ENCODE assay signal across 7 mouse cellular contexts in genomic region chr11:80287150-80287549, GRCm38 (mm10). TPM values are rescaled to one million over a fixed set of nuclear protein-coding genes. Genes with fewer than 3 reads are reported as not detected.
DNase-seq lines count a peak whose midpoint lies in the region; ATAC-seq and TF ChIP-seq lines count a peak whose summit lies in the region.

No protein-coding gene starts in this region.

- no peak for TF ChIP-seq EP300 in lung, postnatal 0 days (IDR thresholded peaks at IDR 0.05)

- H3K9ac ChIP-seq in lung, postnatal 0 days (replicated peaks; ENCODE audit: low read depth), result no peak overlapping the region

- peak; percentile 64 for DNase-seq in urinary bladder, postnatal 25 days (ENCODE audit: low spot score)
- no peak for DNase-seq in urinary bladder, postnatal 10 days (ENCODE audit: low spot score)
- DNase-seq in kidney, postnatal 25 days, result peak; percentile 64 to 81
- DNase-seq in lung, postnatal 0 days (ENCODE audit: low spot score), result peak; percentile 78
- peak; percentile 67 for DNase-seq in right cerebral cortex, postnatal 14 days

- H3K27me3 ChIP-seq in lung, postnatal 0 days (replicated peaks; ENCODE audit: insufficient read depth, low read length), result no peaks in the 10 kb centered on the region

- H3K4me1 ChIP-seq in bone marrow, adult 2 months (ENCODE audit: control insufficient read depth, insufficient read depth, low read length), result no peaks in the 10 kb centered on the region
- H3K4me1 ChIP-seq in lung, postnatal 0 days (ENCODE audit: insufficient read depth, low read depth, low read length), result no peaks in the 10 kb centered on the region

- no peaks in the 10 kb centered on the region for H3K9me3 ChIP-seq in lung, postnatal 0 days (ENCODE audit: low read length)

- ATAC-seq in erythroblast, adult 5-6 weeks (replicated peaks; ENCODE audit: low FRiP score, poor library complexity, severe bottlenecking), result peak; percentile 88
- ATAC-seq in lung, postnatal 0 days, result 0 out of 2 replicates have a peak, but pooled peaks have one; percentile 30

- no peak overlapping the region for H3K27ac ChIP-seq in bone marrow, adult 2 months (ENCODE audit: control insufficient read depth, insufficient read depth, low read depth, low read length, poor library complexity)
- no peak overlapping the region for H3K27ac ChIP-seq in lung, postnatal 0 days (ENCODE audit: low read length)

- TF ChIP-seq CTCF in bone marrow, adult 2 months (IDR thresholded peaks at IDR 0.05; ENCODE audit: control insufficient read depth, insufficient read depth, low read length), result peak; percentile 84
- TF ChIP-seq CTCF in lung, postnatal 0 days (IDR thresholded peaks at IDR 0.05), result peak; percentile 88

- H3K36me3 ChIP-seq in lung, postnatal 0 days (ENCODE audit: insufficient read depth, low read length), result no peaks in the 10 kb centered on the region

- no peak overlapping the region for H3K4me2 ChIP-seq in lung, postnatal 0 days (replicated peaks; ENCODE audit: low read depth, low read length)

- 10% methylated on average over 5 of the region's 5 CpGs for WGBS in bone marrow, adult 2 months
- WGBS in lung, postnatal 0 days, result 15% methylated on average over 5 of the region's 5 CpGs

- H3K4me3 ChIP-seq in bone marrow, adult 2 months (replicated peaks; ENCODE audit: control insufficient read depth, low read depth, low read length), result no peak overlapping the region
- no peak overlapping the region for H3K4me3 ChIP-seq in lung, postnatal 0 days (ENCODE audit: low read depth, low read length)

- no peak for TF ChIP-seq POLR2A in bone marrow, adult 2 months (IDR thresholded peaks at IDR 0.05; ENCODE audit: borderline replicate concordance, control insufficient read depth, low read depth, low read length)

RNA-seq across cellular contexts. Expression of gene Rhbdl3, which starts 13.6 kb away (rescaled TPM):
- polyA plus RNA-seq in bone marrow, adult 2 months (2011; ENCODE audit: insufficient read depth, insufficient read length, low replicate concordance, missing spikeins), result 0.52 TPM in 1 of 2 replicates, not detected in the other
- total RNA-seq in erythroblast, adult 5-6 weeks (2015; ENCODE audit: low replicate concordance), result not detected in 2 replicates
- not detected in 2 replicates for total RNA-seq in erythroblast, adult 5-6 weeks (2017; ENCODE audit: low replicate concordance)
- 0.86 and 1.3 TPM in 2 replicates for polyA plus RNA-seq in lung, postnatal 0 days (2015; fragmentation: Nextera tagmentation; extraction: Ambion mirVana)
